Mouse (Mus musculus): ENCODE data around the gene Fstl4. TPM values are rescaled to one million over a fixed set of nuclear protein-coding genes. Genes with fewer than 3 reads are reported as not detected.

The Fstl4 gene
- total and polyA plus RNA-seq, 2 experiments from 2014 or later: 7.1 to 9.4 TPM

DNA sequence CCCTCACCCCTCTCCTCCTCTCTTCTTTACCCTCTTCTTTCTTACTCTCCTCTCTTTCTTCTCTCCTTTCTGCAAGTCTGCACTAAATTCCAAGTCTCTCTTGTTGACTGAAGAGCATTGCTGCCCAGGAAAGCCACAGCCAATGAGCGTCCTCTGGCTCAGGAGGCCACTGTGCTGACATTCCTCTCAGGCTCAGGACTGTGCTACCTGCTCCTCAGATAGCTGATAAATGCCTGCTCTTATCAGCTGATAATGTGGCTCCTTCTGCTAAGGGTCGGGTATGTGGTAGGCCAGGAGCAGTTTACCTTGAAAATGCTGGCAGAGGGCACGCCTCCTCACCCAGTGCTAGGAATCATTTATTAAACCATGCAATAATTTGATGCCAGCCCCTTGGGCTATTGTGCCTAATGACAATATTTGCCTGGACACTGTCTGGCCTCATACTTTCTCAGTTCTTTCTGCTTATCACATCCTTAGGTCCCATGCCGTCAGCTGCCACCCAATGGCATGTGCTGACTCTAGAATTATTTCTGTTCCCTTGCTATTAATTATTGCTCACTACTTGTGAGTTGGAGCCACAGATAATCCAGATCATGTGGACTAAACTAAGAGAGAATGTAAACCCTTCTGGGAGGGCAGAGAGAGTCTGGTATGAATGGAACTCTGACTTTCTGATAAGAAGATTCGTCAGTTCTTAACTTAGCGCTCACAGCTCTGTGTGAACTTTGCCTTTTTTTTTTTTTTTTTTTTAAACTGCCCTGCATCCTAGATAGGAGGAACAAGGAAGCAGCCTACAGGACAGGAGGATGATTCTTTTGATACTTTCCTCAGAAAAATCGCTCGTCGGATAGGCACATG, 19.6 kb upstream of the Fstl4 start:
- H3K27me3 ChIP-seq (ENCODE audit: insufficient read depth, low read length): no peaks in the 10 kb centered on the region
- WGBS: 73% methylated on average over 9 of the region's 9 CpGs
- no peak overlapping the region for H3K4me3 ChIP-seq (ENCODE audit: low read depth, low read length)
- H3K9me3 ChIP-seq (ENCODE audit: low read length): no peaks in the 10 kb centered on the region
- H3K4me1 ChIP-seq (ENCODE audit: insufficient read depth, low read length): no peaks in the 10 kb centered on the region
- H3K4me2 ChIP-seq (ENCODE audit: low read depth, low read length, poor library complexity, severe bottlenecking): no peak overlapping the region
- no peak overlapping the region for H3K9ac ChIP-seq (replicated peaks; ENCODE audit: low read length, poor library complexity, severe bottlenecking)
- ATAC-seq (ENCODE audit: low FRiP score) (no peak), DNase-seq (ENCODE audit: low spot score) (no peak)
- no peak for TF ChIP-seq CTCF (IDR thresholded peaks at IDR 0.05)
- H3K27ac ChIP-seq (ENCODE audit: low read depth, low read length): no peak overlapping the region
- H3K36me3 ChIP-seq (ENCODE audit: insufficient read depth, low read length): no peaks in the 10 kb centered on the region

DNA sequence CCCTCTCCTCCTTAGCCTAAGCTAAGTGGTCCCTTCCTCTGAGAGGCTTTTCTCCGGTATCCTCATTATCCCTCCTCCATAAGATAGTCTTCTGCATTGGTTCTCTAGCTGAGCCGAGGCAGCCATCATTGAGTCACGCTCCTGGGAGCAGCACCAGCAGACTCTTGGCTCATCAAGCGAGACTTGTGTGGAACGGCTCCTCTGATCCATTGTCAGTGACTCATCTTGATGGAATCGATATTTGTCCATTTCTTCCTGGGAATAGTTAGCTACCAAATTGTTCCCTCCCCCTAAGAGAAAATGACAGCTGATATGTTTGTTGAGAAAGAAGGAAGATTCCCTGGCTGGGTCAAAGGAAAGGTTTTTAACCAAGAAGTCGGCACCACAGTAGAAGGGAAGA, 17.2 kb upstream of the Fstl4 start:
- ATAC-seq (ENCODE audit: low FRiP score) (no peak), DNase-seq (ENCODE audit: low spot score) (no peak)
- H3K27me3 ChIP-seq (ENCODE audit: insufficient read depth, low read length): no peaks in the 10 kb centered on the region
- WGBS: 76% methylated on average over 7 of the region's 7 CpGs
- no peak overlapping the region for H3K9ac ChIP-seq (replicated peaks; ENCODE audit: low read length, poor library complexity, severe bottlenecking)
- H3K27ac ChIP-seq (ENCODE audit: low read depth, low read length): no peak overlapping the region
- no peak for TF ChIP-seq CTCF (IDR thresholded peaks at IDR 0.05)
- no peak overlapping the region for H3K4me2 ChIP-seq (ENCODE audit: low read depth, low read length, poor library complexity, severe bottlenecking)
- no peak overlapping the region for H3K4me3 ChIP-seq (ENCODE audit: low read depth, low read length)
- no peaks in the 10 kb centered on the region for H3K36me3 ChIP-seq (ENCODE audit: insufficient read depth, low read length)
- H3K9me3 ChIP-seq (ENCODE audit: low read length): no peaks in the 10 kb centered on the region
- no peaks in the 10 kb centered on the region for H3K4me1 ChIP-seq (ENCODE audit: insufficient read depth, low read length)

DNA sequence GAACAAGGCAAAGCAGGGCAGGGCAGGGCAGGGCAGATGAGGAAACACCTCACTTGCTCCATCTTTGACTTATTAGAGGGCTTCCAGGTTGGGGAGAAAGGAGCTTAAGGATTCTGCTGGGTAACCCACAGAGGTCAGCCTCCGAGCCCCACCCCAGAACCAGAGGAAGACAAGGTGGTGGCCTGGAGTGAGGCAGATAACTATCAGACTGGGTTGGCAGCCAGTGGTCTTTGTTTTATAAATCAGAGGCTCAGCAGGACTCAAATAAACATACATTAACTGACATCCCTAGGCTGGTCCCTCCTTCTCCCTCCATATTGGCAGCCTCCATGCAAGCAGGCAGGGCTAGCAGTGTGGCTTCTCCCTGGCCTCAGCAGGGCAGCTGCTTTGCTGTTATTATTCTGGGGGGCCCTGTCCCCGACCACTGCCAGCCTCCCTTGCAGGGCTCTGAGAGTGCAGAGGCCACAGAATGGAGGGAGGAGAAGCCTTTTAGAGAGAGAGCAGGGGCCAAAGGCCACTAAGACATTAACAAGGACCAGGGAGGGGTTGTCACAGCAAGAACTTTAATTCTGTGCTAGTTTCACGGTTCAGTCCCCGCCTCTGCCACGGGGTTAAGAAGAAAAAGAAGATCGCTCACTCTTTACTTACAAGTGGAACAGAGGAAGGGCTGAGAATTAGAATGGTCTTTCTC, 16.5 kb upstream of the Fstl4 start:
- Histone ChIP-seq H3K4me3 (ENCODE audit: low read depth, low read length) (no peak overlapping the region), H3K36me3 (ENCODE audit: insufficient read depth, low read length) (no peaks in the 10 kb centered on the region), H3K9me3 (ENCODE audit: low read length) (no peaks in the 10 kb centered on the region), H3K4me2 (ENCODE audit: low read depth, low read length, poor library complexity, severe bottlenecking) (no peak overlapping the region), H3K27me3 (ENCODE audit: insufficient read depth, low read length) (no peaks in the 10 kb centered on the region), H3K27ac (ENCODE audit: low read depth, low read length) (no peak overlapping the region), H3K9ac (replicated peaks; ENCODE audit: low read length, poor library complexity, severe bottlenecking) (no peak overlapping the region), H3K4me1 (ENCODE audit: insufficient read depth, low read length) (no peaks in the 10 kb centered on the region)
- DNase-seq (ENCODE audit: low spot score) (no peak), ATAC-seq (ENCODE audit: low FRiP score) (no peak)
- TF ChIP-seq CTCF (IDR thresholded peaks at IDR 0.05): no peak
- WGBS: 18% methylated on average over 6 of the region's 6 CpGs

DNA sequence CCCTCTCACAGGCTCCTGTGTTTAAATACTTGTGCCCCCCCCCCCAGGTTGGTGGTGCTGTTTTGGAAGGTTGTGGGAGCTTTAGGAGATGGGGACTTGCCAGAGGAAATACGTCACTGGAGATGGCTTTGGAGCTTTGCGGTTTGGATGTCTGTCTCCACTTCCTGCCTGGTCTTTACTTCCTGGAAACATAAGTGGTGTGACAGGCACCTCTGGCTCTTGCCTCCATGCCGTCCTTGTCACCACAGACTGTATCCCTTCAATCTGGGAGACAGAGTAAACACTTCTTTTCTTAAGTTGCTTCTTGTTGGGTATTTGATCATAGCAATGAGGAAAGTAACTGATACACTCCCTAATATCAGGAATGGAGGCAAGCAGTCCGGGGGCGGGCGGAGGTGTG, 14.4 kb upstream of the Fstl4 start:
- H3K27me3 ChIP-seq (ENCODE audit: insufficient read depth, low read length): no peaks in the 10 kb centered on the region
- H3K4me1 ChIP-seq (ENCODE audit: insufficient read depth, low read length): no peaks in the 10 kb centered on the region
- H3K27ac ChIP-seq (ENCODE audit: low read depth, low read length): no peak overlapping the region
- no peak for TF ChIP-seq CTCF (IDR thresholded peaks at IDR 0.05)
- no peak for ATAC-seq (ENCODE audit: low FRiP score)
- 92% methylated on average over 6 of the region's 6 CpGs for WGBS
- no peak for DNase-seq (ENCODE audit: low spot score)
- no peak overlapping the region for H3K4me2 ChIP-seq (ENCODE audit: low read depth, low read length, poor library complexity, severe bottlenecking)
- H3K9me3 ChIP-seq (ENCODE audit: low read length): no peaks in the 10 kb centered on the region
- no peak overlapping the region for H3K9ac ChIP-seq (replicated peaks; ENCODE audit: low read length, poor library complexity, severe bottlenecking)
- no peaks in the 10 kb centered on the region for H3K36me3 ChIP-seq (ENCODE audit: insufficient read depth, low read length)
- H3K4me3 ChIP-seq (ENCODE audit: low read depth, low read length): no peak overlapping the region

DNA sequence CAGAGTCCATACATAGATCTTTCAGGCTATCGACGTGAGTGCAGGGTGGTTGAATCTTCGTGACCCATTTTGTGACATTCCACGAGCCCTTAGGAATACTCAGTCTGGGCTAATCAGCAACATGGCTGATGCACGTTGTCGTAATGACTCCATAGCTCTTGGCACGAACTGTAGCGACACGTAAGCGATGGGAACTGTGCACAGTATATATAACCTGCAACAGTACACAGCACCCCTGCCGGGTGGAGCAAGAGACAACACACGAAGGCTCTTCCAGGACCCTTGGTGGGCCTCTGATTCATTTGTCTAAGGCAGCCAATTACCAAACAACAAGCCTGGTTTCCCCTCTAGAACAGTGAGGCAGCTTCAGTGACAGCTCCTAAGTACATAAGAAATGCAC, 11.9 kb upstream of the Fstl4 start:
- 88% methylated on average over 12 of the region's 12 CpGs for WGBS
- Histone ChIP-seq H3K4me3 (ENCODE audit: low read depth, low read length) (no peak overlapping the region), H3K4me1 (ENCODE audit: insufficient read depth, low read length) (no peaks in the 10 kb centered on the region)

DNA sequence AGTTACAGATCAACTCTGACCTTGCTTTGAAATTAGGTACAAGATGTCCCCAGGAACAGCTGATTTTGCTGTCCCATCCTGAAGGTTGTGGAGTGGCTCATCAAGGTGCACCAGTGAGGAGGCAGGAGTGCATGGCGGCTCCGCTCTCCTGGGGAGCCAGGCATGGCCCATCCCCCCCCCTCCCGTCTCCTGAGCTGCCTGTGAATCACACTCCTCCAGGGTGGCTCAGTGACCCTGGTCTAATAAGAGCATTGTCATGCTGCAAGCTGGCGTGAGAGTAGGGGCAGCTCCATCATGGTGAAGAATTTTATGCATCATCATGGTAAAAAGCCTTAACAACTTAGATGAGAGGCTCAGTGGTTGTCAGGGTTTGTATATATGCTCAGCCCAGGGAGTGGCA, 11.2 kb upstream of the Fstl4 start:
- Histone ChIP-seq H3K4me3 (ENCODE audit: low read depth, low read length) (no peak overlapping the region), H3K9ac (replicated peaks; ENCODE audit: low read length, poor library complexity, severe bottlenecking) (no peak overlapping the region), H3K27ac (ENCODE audit: low read depth, low read length) (no peak overlapping the region), H3K36me3 (ENCODE audit: insufficient read depth, low read length) (no peaks in the 10 kb centered on the region), H3K9me3 (ENCODE audit: low read length) (no peaks in the 10 kb centered on the region), H3K4me2 (ENCODE audit: low read depth, low read length, poor library complexity, severe bottlenecking) (no peak overlapping the region), H3K4me1 (ENCODE audit: insufficient read depth, low read length) (no peaks in the 10 kb centered on the region), H3K27me3 (ENCODE audit: insufficient read depth, low read length) (no peaks in the 10 kb centered on the region)
- WGBS: 44% methylated on average over 4 of the region's 4 CpGs
- ATAC-seq (ENCODE audit: low FRiP score) (no peak), DNase-seq (ENCODE audit: low spot score) (no peak)
- TF ChIP-seq CTCF (IDR thresholded peaks at IDR 0.05): no peak

More for the DNA sequence above, 11.9 kb upstream of the Fstl4 start:
- H3K27me3 ChIP-seq (ENCODE audit: insufficient read depth, low read length): no peaks in the 10 kb centered on the region
- no peaks in the 10 kb centered on the region for H3K36me3 ChIP-seq (ENCODE audit: insufficient read depth, low read length)
- H3K9me3 ChIP-seq (ENCODE audit: low read length): no peaks in the 10 kb centered on the region
- H3K9ac ChIP-seq (replicated peaks; ENCODE audit: low read length, poor library complexity, severe bottlenecking): no peak overlapping the region
- no peak overlapping the region for H3K4me2 ChIP-seq (ENCODE audit: low read depth, low read length, poor library complexity, severe bottlenecking)
- no peak for DNase-seq (ENCODE audit: low spot score)
- TF ChIP-seq CTCF (IDR thresholded peaks at IDR 0.05): no peak
- ATAC-seq (ENCODE audit: low FRiP score): no peak
- no peak overlapping the region for H3K27ac ChIP-seq (ENCODE audit: low read depth, low read length)

All from midbrain, postnatal 0 days (tissue).